Mouse (Mus musculus): ENCODE results near the gene Igfbp2. TPM values are rescaled to one million over a fixed set of nuclear protein-coding genes. Genes with fewer than 3 reads are reported as not detected.
A peak's percentile ranks its signal among the peaks of the same experiment; 100 is the strongest.

Gene Igfbp2
- total RNA-seq (2021), result under 1 TPM; 0.28 to 0.62 TPM
- long read RNA-seq, experiment 1, result 0 reads
- long read RNA-seq, experiment 2, result 0 reads

- no peak for DNase-seq (ENCODE audit: low spot score)
Observed at GRCm38 (mm10) chr1:72823751-72824706, at the start of gene Igfbp2. TSS of gene Igfbp2 (plus strand) at chr1:72824503.

- no peak for DNase-seq (ENCODE audit: low spot score)
Observed at GRCm38 (mm10) chr1:72778789-72779188, 45.5 kb upstream of the Igfbp2 start.

- DNase-seq (ENCODE audit: low spot score), result peak; percentile 1
Observed at GRCm38 (mm10) chr1:72780720-72781119, 43.6 kb upstream of the Igfbp2 start.

- no peak for DNase-seq (ENCODE audit: low spot score)
Observed at GRCm38 (mm10) chr1:72783341-72783740, 41.0 kb upstream of the Igfbp2 start.

- DNase-seq (ENCODE audit: low spot score), result no peak
Observed at GRCm38 (mm10) chr1:72784018-72784417, 40.3 kb upstream of the Igfbp2 start.

- no peak for DNase-seq (ENCODE audit: low spot score)
Observed at GRCm38 (mm10) chr1:72790670-72791069, 33.6 kb upstream of the Igfbp2 start.

- no peak for DNase-seq (ENCODE audit: low spot score)
Observed at GRCm38 (mm10) chr1:72791743-72792142, 32.6 kb upstream of the Igfbp2 start.

- DNase-seq (ENCODE audit: low spot score), result no peak
Observed at GRCm38 (mm10) chr1:72792262-72792661, 32.0 kb upstream of the Igfbp2 start.

GRCm38 (mm10) chr1:72793230-72793629 is 31.1 kb upstream of the Igfbp2 start:
- no peak for DNase-seq (ENCODE audit: low spot score)

GRCm38 (mm10) chr1:72796128-72796527 is 28.2 kb upstream of the Igfbp2 start:
- no peak for DNase-seq (ENCODE audit: low spot score)

GRCm38 (mm10) chr1:72797102-72797665 is 27.1 kb upstream of the Igfbp2 start:
- no peak for DNase-seq (ENCODE audit: low spot score)

GRCm38 (mm10) chr1:72798441-72798840 is 25.9 kb upstream of the Igfbp2 start:
- no peak for DNase-seq (ENCODE audit: low spot score)

- DNase-seq (ENCODE audit: low spot score), result no peak
Observed at GRCm38 (mm10) chr1:72804031-72804430, 20.3 kb upstream of the Igfbp2 start.

- DNase-seq (ENCODE audit: low spot score), result no peak
Observed at GRCm38 (mm10) chr1:72805037-72805436, 19.3 kb upstream of the Igfbp2 start.

GRCm38 (mm10) chr1:72805476-72806043 is 18.7 kb upstream of the Igfbp2 start:
- no peak for DNase-seq (ENCODE audit: low spot score)

GRCm38 (mm10) chr1:72806044-72806584 is 18.2 kb upstream of the Igfbp2 start:
- DNase-seq (ENCODE audit: low spot score), result no peak

- no peak for DNase-seq (ENCODE audit: low spot score)
Observed at GRCm38 (mm10) chr1:72809304-72809703, 15.0 kb upstream of the Igfbp2 start.

- no peak for DNase-seq (ENCODE audit: low spot score)
Observed at GRCm38 (mm10) chr1:72809951-72810675, 14.2 kb upstream of the Igfbp2 start.

- DNase-seq (ENCODE audit: low spot score), result no peak
Observed at GRCm38 (mm10) chr1:72811061-72811460, 13.2 kb upstream of the Igfbp2 start.

GRCm38 (mm10) chr1:72813089-72813638 is 11.1 kb upstream of the Igfbp2 start:
- no peak for DNase-seq (ENCODE audit: low spot score)

Data from gastrocnemius, adult 18-20 months (tissue).